Mouse (Mus musculus): ENCODE measurements around the gene Glud1.
A peak's percentile ranks its signal among the peaks of the same experiment; 100 is the strongest.
"Not testable (repeated sequence)": the region's sequence is repeated elsewhere in the genome, so short reads cannot be mapped to it uniquely, and the experiment has no call there.

The Glud1 gene

GRCm38 (mm10) chr14:34352523-34352922 lies 42.0 kb downstream of the Glud1 start:
- DNase-seq (ENCODE audit: low read depth, low spot score), result no peak

- DNase-seq (ENCODE audit: low read depth, low spot score), result no peak
Observed at GRCm38 (mm10) chr14:34353326-34353725, 42.8 kb downstream of the Glud1 start.

DNA sequence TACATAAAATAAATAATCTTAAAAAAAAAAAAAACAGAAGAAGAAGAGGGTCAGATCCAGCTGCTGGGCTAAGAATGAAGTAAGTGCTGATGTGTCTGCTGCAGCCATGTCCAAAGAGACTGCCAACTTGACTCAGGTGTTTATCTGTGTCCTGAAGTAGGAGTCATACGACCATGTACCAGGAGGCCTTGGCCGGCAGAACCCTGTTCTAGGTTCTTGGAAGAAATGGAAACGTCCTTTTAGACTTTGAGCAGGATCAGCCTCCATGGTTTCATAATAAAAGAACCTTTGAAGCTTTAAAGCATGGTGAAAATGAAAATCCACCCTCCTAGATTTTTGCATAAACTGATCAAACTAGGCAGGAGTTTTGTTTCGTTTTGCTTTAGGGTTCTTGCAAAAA lies 43.9 kb downstream of the Glud1 start:
- no peak for DNase-seq (ENCODE audit: low read depth, low spot score)

- no peak for DNase-seq (ENCODE audit: low read depth, low spot score)
Observed at GRCm38 (mm10) chr14:34355301-34355700, 44.8 kb downstream of the Glud1 start, which contains the start of gene Fam25c. Gene Fam25c, minus strand, starts transcription at chr14:34355433.

- DNase-seq (ENCODE audit: low read depth, low spot score), result no peak
Observed at GRCm38 (mm10) chr14:34357671-34358455, 47.3 kb downstream of the Glud1 start.

GRCm38 (mm10) chr14:34359676-34360244 lies 49.2 kb downstream of the Glud1 start:
- DNase-seq (ENCODE audit: low read depth, low spot score), result no peak

GRCm38 (mm10) chr14:34360251-34360650 lies 49.7 kb downstream of the Glud1 start:
- no peak for DNase-seq (ENCODE audit: low read depth, low spot score)

GRCm38 (mm10) chr14:34362135-34362534 lies 51.6 kb downstream of the Glud1 start:
- no peak for DNase-seq (ENCODE audit: low read depth, low spot score)

DNA sequence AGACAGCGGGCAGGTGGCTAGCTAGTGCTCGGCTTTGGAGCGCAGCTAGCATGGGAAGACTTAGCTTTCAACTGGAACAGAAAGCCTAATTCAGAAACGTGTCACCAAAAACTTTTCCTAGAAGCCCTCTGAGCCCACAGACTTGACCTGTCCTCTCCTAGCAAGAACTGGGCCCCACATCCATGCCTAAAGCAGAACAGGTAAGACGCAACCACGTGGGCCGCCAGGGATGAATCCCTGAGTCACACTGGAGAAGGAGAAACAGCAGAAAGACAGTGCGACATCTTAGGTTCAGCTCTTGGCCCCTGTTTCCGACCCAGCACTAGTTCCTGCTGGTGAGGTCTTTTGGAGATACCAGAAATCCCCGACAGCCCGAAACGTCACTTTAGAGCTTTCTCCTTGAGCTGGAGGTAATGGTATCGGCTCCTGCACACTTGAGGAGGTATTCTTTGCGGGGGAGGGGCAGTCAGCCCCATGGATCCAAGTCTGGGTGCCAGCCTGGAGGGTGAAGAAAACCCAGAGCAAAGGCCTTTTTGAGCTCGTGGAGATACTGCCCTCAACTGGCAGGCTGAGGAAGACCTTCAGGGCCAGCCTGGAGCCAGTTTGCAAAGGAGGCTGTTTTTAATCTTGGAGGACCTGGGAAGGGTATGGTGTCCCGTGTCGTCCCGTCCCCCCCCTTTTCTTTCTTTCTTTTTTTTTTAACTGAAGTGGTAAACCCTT lies 52.4 kb downstream of the Glud1 start:
- DNase-seq (ENCODE audit: low read depth, low spot score), result peak; percentile 57

GRCm38 (mm10) chr14:34363490-34364253 lies 53.1 kb downstream of the Glud1 start:
- peak; percentile 58 for DNase-seq (ENCODE audit: low read depth, low spot score)

- DNase-seq (ENCODE audit: low read depth, low spot score), result not testable (repeated sequence)
Observed at GRCm38 (mm10) chr14:34364254-34365146, 54.0 kb downstream of the Glud1 start.

- DNase-seq (ENCODE audit: low read depth, low spot score), result no peak
Observed at GRCm38 (mm10) chr14:34365147-34365507, 54.6 kb downstream of the Glud1 start.

DNA sequence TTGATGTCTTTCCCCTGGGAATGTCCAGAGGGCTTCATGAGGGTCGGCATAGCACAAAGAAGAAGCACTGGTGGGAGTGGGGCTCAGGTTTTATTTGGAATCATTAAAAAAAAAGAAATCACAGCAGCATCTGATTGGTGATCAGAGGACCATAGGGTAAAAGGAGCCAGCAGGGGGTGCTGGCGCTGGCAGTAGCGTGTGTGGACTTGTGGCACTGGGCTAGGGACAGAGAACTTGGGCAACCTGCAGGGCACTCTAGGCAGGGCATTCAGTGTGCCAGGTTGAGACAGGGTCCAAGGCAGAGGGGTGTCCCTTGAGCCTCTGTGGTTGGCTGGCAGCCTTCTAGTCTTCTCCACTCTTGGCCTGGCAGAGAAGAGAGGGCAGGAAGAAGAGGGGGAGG lies 59.7 kb downstream of the Glud1 start:
- DNase-seq (ENCODE audit: low read depth, low spot score), result no peak

- no peak for DNase-seq (ENCODE audit: low read depth, low spot score)
Observed at GRCm38 (mm10) chr14:34370921-34371320, 60.4 kb downstream of the Glud1 start.

DNA sequence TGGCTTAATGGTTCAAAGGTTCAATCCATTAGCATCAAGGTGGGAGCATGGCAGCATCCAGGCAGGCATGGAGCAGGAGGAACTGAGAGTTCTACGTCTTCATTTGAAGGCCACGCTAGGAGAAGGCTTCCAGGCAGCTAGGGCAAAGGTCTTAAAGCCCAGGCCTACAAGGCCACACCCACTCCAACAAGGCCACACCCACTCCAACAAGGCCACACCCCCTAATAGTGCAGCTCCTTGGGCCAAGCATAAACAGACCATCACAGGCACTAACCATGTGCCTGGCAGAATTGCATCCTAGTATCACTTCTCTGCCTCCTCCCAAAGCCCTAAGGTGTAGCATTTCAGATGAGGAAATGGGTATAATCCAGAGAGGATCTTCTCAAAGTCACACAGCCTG lies 61.2 kb downstream of the Glud1 start:
- no peak for DNase-seq (ENCODE audit: low read depth, low spot score)

DNA sequence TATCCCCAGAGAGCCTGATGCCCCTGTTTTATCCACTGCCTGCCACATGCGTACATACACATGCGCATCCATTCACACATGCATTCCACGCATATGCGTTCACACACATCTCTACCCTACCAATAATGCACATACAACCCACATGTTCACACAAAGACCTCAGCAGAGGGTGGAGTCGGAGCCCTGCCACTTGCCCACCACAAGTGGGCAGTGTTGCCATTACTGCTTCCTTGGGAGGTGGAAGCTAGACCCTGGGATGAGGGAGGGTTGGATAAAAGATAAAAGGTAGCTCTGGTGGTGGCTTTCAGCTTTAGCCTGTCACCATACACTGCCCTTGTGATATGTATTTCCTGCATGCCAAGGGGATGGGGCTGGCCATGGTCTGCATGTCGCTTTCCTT lies 62.1 kb downstream of the Glud1 start:
- no peak for DNase-seq (ENCODE audit: low read depth, low spot score)

- no peak for DNase-seq (ENCODE audit: low read depth, low spot score)
Observed at GRCm38 (mm10) chr14:34373581-34373980, 63.1 kb downstream of the Glud1 start.

- no peak for DNase-seq (ENCODE audit: low read depth, low spot score)
Observed at GRCm38 (mm10) chr14:34374577-34374976, 64.0 kb downstream of the Glud1 start, which contains the start of gene Sncg. Gene Sncg, minus strand, starts transcription at chr14:34374789.

- DNase-seq (ENCODE audit: low read depth, low spot score), result no peak
Observed at GRCm38 (mm10) chr14:34375415-34375904, 64.9 kb downstream of the Glud1 start, which contains the start of gene Mmrn2. Gene Mmrn2, plus strand, starts transcription at chr14:34375465.

GRCm38 (mm10) chr14:34375941-34376340 lies 65.4 kb downstream of the Glud1 start:
- no peak for DNase-seq (ENCODE audit: low read depth, low spot score)

DNA sequence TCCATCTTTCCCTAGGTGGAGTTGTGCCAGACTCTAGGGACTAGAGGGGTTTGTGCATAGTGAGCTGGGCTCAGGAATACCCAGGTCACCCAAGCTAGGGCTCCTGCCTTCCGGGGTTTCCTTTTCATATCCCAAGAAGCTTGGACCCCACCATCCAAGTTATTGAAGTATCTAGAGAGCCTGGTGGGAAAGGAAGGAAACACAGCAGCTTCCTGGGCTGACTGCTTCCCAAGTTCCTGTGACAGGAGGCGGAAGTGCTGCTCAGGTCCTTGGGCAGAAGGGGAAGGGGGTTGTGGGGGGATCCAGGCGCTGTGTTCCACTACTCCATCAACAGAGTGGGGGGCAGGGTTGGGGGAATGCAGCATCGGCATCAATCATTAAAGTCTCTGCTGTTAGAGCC lies 66.6 kb downstream of the Glud1 start:
- DNase-seq (ENCODE audit: low read depth, low spot score), result no peak

Measured in CD4-positive, CD25-positive, alpha-beta regulatory T cell, adult 2 months (primary cell).